Mouse (Mus musculus): Measurements from ENCODE around the gene Pde3a.

DNA sequence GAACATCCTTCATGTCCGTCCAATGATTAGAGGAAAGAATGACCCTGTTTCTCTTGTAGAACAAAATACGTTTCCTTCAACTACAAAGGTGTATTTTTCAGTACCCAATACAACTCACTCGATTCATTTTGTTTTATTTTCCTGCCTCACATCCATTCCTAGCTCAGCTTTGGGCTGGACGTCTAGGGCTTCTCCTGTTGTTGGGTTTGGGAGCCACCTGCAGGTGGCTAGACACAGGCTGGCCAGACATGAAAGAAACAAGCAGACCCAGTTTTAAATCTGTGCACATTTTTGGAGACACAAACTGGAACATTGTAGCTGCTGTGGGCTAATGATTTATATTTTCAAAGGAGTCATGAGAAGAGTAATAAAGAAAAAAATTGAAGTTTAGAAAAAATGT is 126.1 kb downstream of the Pde3a start:
- TF ChIP-seq MAX (IDR thresholded peaks at IDR 0.05; ENCODE audit: low read depth) (no peak), MYOG (IDR thresholded peaks at IDR 0.05; ENCODE audit: control insufficient read depth in 1 of 3, insufficient read depth in 1 of 3, insufficient read length in 2 of 3, low read depth in 2 of 3) (no peak), MYOD1 (IDR thresholded peaks at IDR 0.05; ENCODE audit: control insufficient read depth in 1 of 3, insufficient read length in 2 of 3, low read depth in 2 of 3) (no peak), POLR2A (IDR thresholded peaks at IDR 0.05; ENCODE audit: insufficient read length, low read depth) (no peak)

Data from myocyte (in vitro differentiated cells).